Mouse (Mus musculus) layer of hippocampus, adult 8-10 months (tissue): ENCODE data around the gene Tmpo. TPM values are rescaled to one million over a fixed set of nuclear protein-coding genes. Genes with fewer than 3 reads are reported as not detected.
A peak's percentile ranks its signal among the peaks of the same experiment; 100 is the strongest.

Experiments used
- DNase-seq, 2 experiments: peaks; one replicate each; pipeline ENCODE4 v3.0.0; 2022; ENCODE audit warnings: low spot score in 2 of 2
- total RNA-seq, 4 experiments: library from RNA; stranded (reverse); gene quantifications; 2 replicates each; pipeline ENCODE4 v1.2.4; 2022

The Tmpo gene
- total RNA-seq, 4 experiments from 2014 or later: 39.2 to 51.2 (median 41.8) TPM

DNA sequence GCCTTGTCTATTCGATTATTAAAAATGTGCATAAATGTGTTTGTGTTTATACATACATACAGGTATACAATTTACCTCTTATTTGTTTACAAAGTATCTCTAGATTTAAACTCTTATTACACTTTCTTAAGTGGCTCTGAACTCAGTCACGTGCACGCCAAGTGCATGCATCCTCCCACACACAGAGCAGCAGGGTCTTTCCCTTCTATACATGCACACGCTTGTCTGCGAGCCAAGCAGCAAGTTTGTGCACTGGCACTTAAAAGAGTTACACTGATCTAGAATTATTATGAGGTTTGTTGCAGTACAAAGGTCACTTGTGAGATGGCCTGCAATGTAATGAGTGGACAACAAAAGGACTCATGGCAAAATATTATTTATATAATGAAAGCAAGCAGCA, 20.1 kb downstream of the Tmpo start:
- DNase-seq: no peak

GRCm38 (mm10) chr10:91158442-91158841, 22.7 kb downstream of the Tmpo start:
- DNase-seq: no peak

- no peak for DNase-seq
These were observed 24.8 kb downstream of the Tmpo start for GRCm38 (mm10) chr10:91156338-91156737.

DNA sequence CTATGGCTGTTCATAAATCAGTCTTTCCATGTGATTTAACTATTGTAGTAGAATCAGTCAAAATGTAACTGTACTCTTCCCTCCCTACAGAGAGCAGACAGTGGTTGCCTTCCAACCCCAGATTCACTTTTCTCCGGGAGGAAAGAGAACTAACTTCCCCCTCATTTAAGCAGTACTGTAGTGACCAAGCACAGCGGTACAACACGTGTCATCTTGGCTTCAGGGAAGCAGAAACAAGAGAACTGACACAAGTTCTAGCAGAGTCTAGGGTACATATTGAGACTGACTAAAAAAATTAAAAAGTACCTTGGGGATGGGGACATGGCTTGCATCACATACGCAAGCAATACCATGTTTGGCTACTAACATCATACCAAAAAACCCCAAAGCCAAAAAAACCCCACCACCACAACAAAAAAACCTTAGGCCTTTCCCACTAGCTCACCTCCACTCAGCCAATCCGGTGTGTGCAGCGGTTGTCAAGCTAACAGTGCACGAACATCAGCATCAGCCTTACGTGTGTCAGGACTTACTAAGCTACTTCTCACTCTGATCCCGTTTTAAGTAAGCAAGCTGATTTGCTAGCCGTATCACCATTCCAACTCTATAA, 27.1 kb downstream of the Tmpo start:
- DNase-seq: no peak

GRCm38 (mm10) chr10:91145413-91145812, 35.7 kb downstream of the Tmpo start:
- no peak for DNase-seq

DNA sequence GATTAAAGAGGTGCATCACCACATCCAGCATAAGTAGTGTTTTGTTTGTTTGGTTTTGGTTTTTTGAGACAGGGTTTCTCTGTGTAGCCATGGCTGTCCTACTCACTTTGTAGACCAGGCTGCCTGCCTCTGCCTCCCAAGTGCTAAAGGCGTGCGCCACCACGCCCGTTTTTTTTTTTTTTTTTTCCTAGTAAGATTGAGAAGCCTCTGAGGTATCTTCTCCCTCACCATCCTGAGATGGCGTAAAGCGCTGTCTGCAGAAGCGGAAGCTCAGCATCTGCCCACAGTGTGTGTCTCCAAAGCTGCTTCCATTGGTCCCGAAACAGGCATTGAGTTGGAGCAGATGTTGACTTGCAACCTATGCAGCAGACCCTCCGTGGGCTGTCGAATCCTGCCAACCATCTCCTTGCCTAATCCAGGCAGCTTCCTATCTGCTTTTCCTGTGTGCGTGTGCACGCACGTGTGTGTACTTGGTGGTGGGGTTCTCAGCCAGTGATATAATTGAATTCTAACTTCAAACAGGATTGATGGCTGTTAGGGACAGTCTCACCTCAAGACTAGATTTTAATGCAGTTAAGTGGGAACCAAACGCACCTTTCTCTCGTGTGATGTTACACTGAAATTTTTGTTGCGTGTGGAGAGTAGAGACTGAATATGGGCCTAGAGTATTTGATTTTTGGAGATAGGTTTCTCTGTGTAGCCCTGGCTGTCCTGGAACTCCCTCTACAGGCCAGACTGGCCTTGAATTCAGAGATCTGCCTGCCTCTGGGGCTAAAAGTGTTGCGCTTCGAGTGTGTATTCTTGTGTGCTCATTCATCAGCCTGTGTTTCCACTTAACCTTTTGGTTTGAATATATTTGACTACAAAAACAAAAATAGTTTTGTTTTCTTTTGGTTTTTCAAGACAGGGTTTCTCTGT, 37.5 kb downstream of the Tmpo start:
- no peak for DNase-seq

- DNase-seq: no peak
These were observed 38.4 kb downstream of the Tmpo start for GRCm38 (mm10) chr10:91142654-91143191.

GRCm38 (mm10) chr10:91141564-91141963, 39.6 kb downstream of the Tmpo start:
- no peak for DNase-seq

DNA sequence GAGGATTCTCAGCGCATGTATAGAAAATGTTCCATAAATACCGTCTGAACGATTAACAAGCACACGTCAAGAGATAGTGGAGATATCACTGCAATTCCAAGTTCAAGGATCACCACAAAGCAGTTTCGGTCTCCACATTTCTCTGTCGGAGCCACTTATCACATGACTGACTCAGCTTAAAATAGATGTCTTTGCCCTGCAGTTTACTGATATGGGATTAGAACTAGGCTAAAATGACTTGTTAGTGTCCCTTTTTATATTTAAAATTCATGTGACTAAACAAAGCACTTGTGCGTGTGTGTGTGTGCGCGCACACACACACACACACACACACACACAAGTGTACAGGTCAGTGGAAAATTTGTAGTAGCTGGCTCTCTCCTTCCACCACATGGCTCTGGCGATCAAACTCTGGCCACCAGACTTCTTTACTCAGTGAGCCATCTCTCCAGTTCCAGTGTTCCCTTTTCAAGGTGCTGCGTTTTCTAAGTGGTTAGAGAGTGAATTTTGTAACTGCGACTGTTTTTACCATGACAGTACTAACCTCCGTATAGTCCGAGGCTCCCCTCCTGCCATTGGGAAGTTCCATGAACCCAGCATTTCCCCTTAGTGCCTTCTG, 41.9 kb downstream of the Tmpo start:
- DNase-seq: no peak

DNA sequence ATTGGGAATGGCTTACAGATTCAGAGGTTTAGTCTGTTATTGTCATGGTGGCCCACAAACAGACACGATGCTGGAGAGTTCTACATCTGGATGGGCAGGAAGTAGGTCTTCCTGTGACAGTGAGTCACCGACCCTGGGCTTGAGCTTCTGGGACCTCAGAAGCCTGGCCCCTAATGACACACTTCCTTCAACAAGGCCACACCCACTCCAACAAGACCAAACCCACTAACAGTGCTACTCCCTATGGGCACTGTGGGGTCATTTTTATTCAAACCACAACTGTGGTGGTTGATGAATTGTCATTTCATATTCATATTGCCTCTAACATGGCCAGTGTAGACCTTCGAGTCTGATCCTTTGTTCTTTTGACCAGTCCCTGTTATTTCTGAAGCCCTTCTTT, 42.8 kb downstream of the Tmpo start:
- no peak for DNase-seq

GRCm38 (mm10) chr10:91137400-91137799, 43.7 kb downstream of the Tmpo start:
- no peak for DNase-seq

GRCm38 (mm10) chr10:91135302-91135972, 45.7 kb downstream of the Tmpo start:
- no peak for DNase-seq

- no peak for DNase-seq
These were observed 49.5 kb downstream of the Tmpo start for GRCm38 (mm10) chr10:91131565-91131964.

GRCm38 (mm10) chr10:91130792-91131191, 50.3 kb downstream of the Tmpo start:
- no peak for DNase-seq

DNA sequence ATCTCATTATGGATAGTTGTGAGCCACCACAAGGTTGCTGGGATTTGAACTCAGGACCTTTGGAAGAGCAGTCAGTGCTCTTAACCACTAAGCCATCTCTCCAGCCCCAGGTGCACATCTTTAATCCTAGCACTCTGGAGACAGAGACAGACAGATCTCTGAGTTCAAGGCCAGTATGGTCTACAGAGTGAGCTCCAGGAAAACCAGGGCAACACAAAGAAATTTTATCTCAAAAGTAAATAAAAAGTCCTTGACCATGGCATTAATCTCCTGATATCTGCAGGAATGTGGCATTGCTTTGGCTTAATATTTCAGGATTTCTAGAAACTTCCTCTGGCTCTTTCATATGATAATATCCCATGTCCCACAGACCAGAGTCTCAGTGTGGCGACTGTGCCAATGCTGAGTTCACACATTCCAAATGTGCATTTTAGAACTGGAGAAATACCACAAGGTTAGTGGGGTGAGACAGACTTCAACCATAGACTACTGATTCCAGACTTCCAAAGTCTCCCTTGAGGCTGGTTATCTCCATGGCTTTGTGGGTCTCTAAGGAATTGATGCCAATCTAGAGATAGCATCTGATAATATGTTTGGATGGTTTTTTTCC, 52.5 kb downstream of the Tmpo start:
- no peak for DNase-seq

- no peak for DNase-seq
These were observed 53.7 kb downstream of the Tmpo start for GRCm38 (mm10) chr10:91127395-91127794.

- no peak for DNase-seq
These were observed 54.3 kb downstream of the Tmpo start for GRCm38 (mm10) chr10:91126618-91127355.

GRCm38 (mm10) chr10:91123828-91124822, 57.0 kb downstream of the Tmpo start, which contains the start of gene Slc25a3:
TSS of gene Slc25a3 (minus strand) at chr10:91124059.
- DNase-seq: peak; percentile 97 to 98

GRCm38 (mm10) chr10:91123281-91123827, 57.8 kb downstream of the Tmpo start:
- DNase-seq: no peak
